Mouse (Mus musculus) CH12.LX (cell line): ENCODE measurements around the gene Rps23. TPM values are rescaled to one million over a fixed set of nuclear protein-coding genes. Genes with fewer than 3 reads are reported as not detected.

Source experiments
- DNase-seq: peaks from one replicate; pipeline ENCODE4 v3.0.0-alpha.2; 2013; ENCODE audit errors: extremely low read depth
- H3K27ac ChIP-seq: 2 replicates; pipeline ENCODE4 v1.5.1; 2012; ENCODE audit warnings: low read depth, mild to moderate bottlenecking, control low read depth, moderate library complexity; ENCODE audit not compliant: insufficient read depth
- H3K27me3 ChIP-seq: replicated peaks from 2 replicates; pipeline ENCODE3; 2012; ENCODE audit warnings: inconsistent platforms
- H3K36me3 ChIP-seq, 2 experiments: replicated peaks in 1 of 2; 2 replicates each; pipeline versions ENCODE3 to v1.6.1; 2012; ENCODE audit warnings: inconsistent platforms in 1 of 2, low read length in 1 of 2, mild to moderate bottlenecking in 1 of 2, mixed read lengths in 1 of 2, moderate library complexity in 1 of 2; ENCODE audit not compliant: control insufficient read depth in 1 of 2, insufficient read depth in 1 of 2
- H3K4me1 ChIP-seq, 2 experiments: 2 replicates each; pipeline ENCODE4 v1.6.1; 2012; ENCODE audit warnings: inconsistent platforms in 1 of 2, moderate library complexity in 1 of 2; ENCODE audit not compliant: insufficient read depth in 2 of 2, control insufficient read depth in 1 of 2
- H3K4me2 ChIP-seq: 2 replicates; pipeline ENCODE4 v1.6.1; 2012; ENCODE audit warnings: low read depth, mild to moderate bottlenecking, control low read depth; ENCODE audit not compliant: poor library complexity, insufficient read depth, severe bottlenecking
- H3K4me3 ChIP-seq, 3 experiments: fragments of 150-350 bp in 1 of 3; sonication (generic) in 1 of 3; replicated peaks in 1 of 3; 2 replicates each; pipeline versions ENCODE3 to v1.5.1; 2011 to 2012; ENCODE audit warnings: low read depth in 2 of 3, low read length in 2 of 3, mild to moderate bottlenecking in 2 of 3, moderate library complexity in 2 of 3, control low read depth in 1 of 3, improper control_type of control experiment in 1 of 3, inconsistent platforms in 1 of 3, mixed read lengths in 1 of 3; ENCODE audit not compliant: poor library complexity in 1 of 3
- H3K79me2 ChIP-seq: replicated peaks from 2 replicates; pipeline ENCODE4 v1.6.1; 2012; ENCODE audit warnings: mild to moderate bottlenecking, moderate library complexity; ENCODE audit not compliant: control insufficient read depth, poor library complexity, insufficient read depth, severe bottlenecking; ENCODE audit errors: extremely low read depth
- H3K9ac ChIP-seq: 2 replicates; pipeline ENCODE4 v1.6.1; 2012; ENCODE audit warnings: low read depth, mild to moderate bottlenecking, control low read depth, moderate library complexity; ENCODE audit not compliant: insufficient read depth
- H3K9me3 ChIP-seq: replicated peaks from 2 replicates; pipeline ENCODE3; 2012; ENCODE audit warnings: low read length, inconsistent platforms, mixed read lengths
- BHLHE40 ChIP-seq: IDR thresholded peaks from 2 replicates; pipeline ENCODE4 v1.6.1; 2011; ENCODE audit warnings: mild to moderate bottlenecking, low read depth, low read length, improper control_type of control experiment
- CHD1 ChIP-seq: IDR thresholded peaks from 2 replicates; pipeline ENCODE4 v1.6.1; 2012; ENCODE audit warnings: low read depth, low read length, improper control_type of control experiment, inconsistent platforms
- CHD2 ChIP-seq: IDR thresholded peaks from 2 replicates; pipeline ENCODE4 v1.6.1; 2011; ENCODE audit warnings: low read length, improper control_type of control experiment
- CTCF ChIP-seq, 2 experiments: IDR thresholded peaks in 1 of 2; conservative IDR thresholded peaks in 1 of 2; 2 replicates each; pipeline ENCODE4 v1.5.1; 2011 to 2012; ENCODE audit warnings: low read depth in 2 of 2, low read length in 2 of 2, improper control_type of control experiment in 1 of 2, inconsistent platforms in 1 of 2, mild to moderate bottlenecking in 1 of 2, moderate library complexity in 1 of 2
- E2F4 ChIP-seq: IDR thresholded peaks from 2 replicates; pipeline ENCODE4 v1.6.1; 2011; ENCODE audit warnings: low read depth, low read length, improper control_type of control experiment; ENCODE audit not compliant: insufficient replicate concordance
- ELF1 ChIP-seq: IDR thresholded peaks from 2 replicates; pipeline ENCODE4 v1.6.1; 2014; ENCODE audit warnings: low read depth, mild to moderate bottlenecking, inconsistent platforms, low read length, improper control_type of control experiment
- EP300 ChIP-seq: IDR thresholded peaks from 2 replicates; pipeline ENCODE4 v1.6.1; 2011; ENCODE audit warnings: low read length, improper control_type of control experiment
- ETS1 ChIP-seq: conservative IDR thresholded peaks from 2 replicates; pipeline ENCODE4 v1.6.1; 2012; ENCODE audit warnings: low read depth, mild to moderate bottlenecking, inconsistent platforms, low read length, improper control_type of control experiment, moderate library complexity
- GABPA ChIP-seq: IDR thresholded peaks from 2 replicates; pipeline ENCODE4 v1.6.1; 2012; ENCODE audit warnings: low read depth, low read length, improper control_type of control experiment, inconsistent platforms; ENCODE audit not compliant: insufficient replicate concordance
- HCFC1 ChIP-seq: IDR thresholded peaks from 2 replicates; pipeline ENCODE4 v1.6.1; 2012; ENCODE audit warnings: low read depth, mild to moderate bottlenecking, inconsistent platforms, low read length, improper control_type of control experiment
- IRF4 ChIP-seq: IDR thresholded peaks from 2 replicates; pipeline ENCODE4 v1.6.1; 2014; ENCODE audit warnings: low read depth, mild to moderate bottlenecking, inconsistent platforms, low read length, improper control_type of control experiment
- JUN ChIP-seq: IDR thresholded peaks from 2 replicates; pipeline ENCODE4 v1.6.1; 2011; ENCODE audit warnings: low read depth, mild to moderate bottlenecking, low read length, improper control_type of control experiment, moderate library complexity; ENCODE audit not compliant: insufficient read depth
- JUND ChIP-seq: conservative IDR thresholded peaks from 2 replicates; pipeline ENCODE4 v1.6.1; 2011; ENCODE audit warnings: low read depth, low read length, improper control_type of control experiment
- KAT2A ChIP-seq: IDR thresholded peaks from 2 replicates; pipeline ENCODE4 v1.6.1; 2012; ENCODE audit warnings: low read length, improper control_type of control experiment, inconsistent platforms; ENCODE audit not compliant: insufficient replicate concordance
- MAFK ChIP-seq: IDR thresholded peaks from 2 replicates; pipeline ENCODE4 v1.6.1; 2011; ENCODE audit warnings: low read length, improper control_type of control experiment; ENCODE audit not compliant: insufficient replicate concordance
- MAX ChIP-seq: IDR thresholded peaks from 2 replicates; pipeline ENCODE4 v1.6.1; 2011; ENCODE audit warnings: low read length, improper control_type of control experiment
- MAZ ChIP-seq: IDR thresholded peaks from 2 replicates; pipeline ENCODE4 v1.6.1; 2012; ENCODE audit warnings: low read depth, mild to moderate bottlenecking, inconsistent platforms, low read length, improper control_type of control experiment, moderate library complexity
- MEF2A ChIP-seq: IDR thresholded peaks from 2 replicates; pipeline ENCODE4 v1.6.1; 2014; ENCODE audit warnings: low read depth, mild to moderate bottlenecking, inconsistent platforms, low read length, improper control_type of control experiment, borderline replicate concordance
- MXI1 ChIP-seq: IDR thresholded peaks from 2 replicates; pipeline ENCODE4 v1.6.1; 2011; ENCODE audit warnings: mild to moderate bottlenecking, low read depth, low read length, improper control_type of control experiment
- MYC ChIP-seq: IDR thresholded peaks from 2 replicates; pipeline ENCODE4 v1.6.1; 2011; ENCODE audit warnings: low read depth, mild to moderate bottlenecking, improper control_type of control experiment, low read length
- NRF1 ChIP-seq: IDR thresholded peaks from 2 replicates; pipeline ENCODE4 v1.6.1; 2014; ENCODE audit warnings: low read depth, mild to moderate bottlenecking, inconsistent platforms, low read length, improper control_type of control experiment, moderate library complexity
- PAX5 ChIP-seq: IDR thresholded peaks from 2 replicates; pipeline ENCODE4 v1.6.1; 2012; ENCODE audit warnings: low read length, inconsistent platforms, mixed read lengths
- POLR2A ChIP-seq: IDR thresholded peaks from 2 replicates; pipeline ENCODE4 v1.6.1; 2011; ENCODE audit warnings: low read depth, mild to moderate bottlenecking, improper control_type of control experiment, low read length
- POLR2AphosphoS2 ChIP-seq: IDR thresholded peaks from 2 replicates; pipeline ENCODE4 v1.6.1; 2011; ENCODE audit warnings: low read depth, low read length, improper control_type of control experiment
- RAD21 ChIP-seq: IDR thresholded peaks from 2 replicates; pipeline ENCODE4 v1.6.1; 2011; ENCODE audit warnings: low read depth, mild to moderate bottlenecking, low read length, improper control_type of control experiment, moderate library complexity
- RCOR1 ChIP-seq: conservative IDR thresholded peaks from 2 replicates; pipeline ENCODE4 v1.6.1; 2012; ENCODE audit warnings: low read depth, mild to moderate bottlenecking, inconsistent platforms, low read length, improper control_type of control experiment
- SIN3A ChIP-seq: IDR thresholded peaks from 2 replicates; pipeline ENCODE4 v1.6.1; 2012; ENCODE audit warnings: low read length, improper control_type of control experiment, inconsistent platforms
- SMC3 ChIP-seq: IDR thresholded peaks from 2 replicates; pipeline ENCODE4 v1.6.1; 2011; ENCODE audit warnings: low read depth, low read length, improper control_type of control experiment
- TBP ChIP-seq: conservative IDR thresholded peaks from 2 replicates; pipeline ENCODE4 v1.6.1; 2011; ENCODE audit warnings: low read depth, low read length, improper control_type of control experiment
- TCF12 ChIP-seq: IDR thresholded peaks from 2 replicates; pipeline ENCODE4 v1.6.1; 2014; ENCODE audit warnings: low read depth, mild to moderate bottlenecking, inconsistent platforms, low read length, improper control_type of control experiment
- UBTF ChIP-seq: IDR thresholded peaks from 2 replicates; pipeline ENCODE4 v1.6.1; 2012; ENCODE audit warnings: low read depth, mild to moderate bottlenecking, inconsistent platforms, low read length, improper control_type of control experiment, moderate library complexity
- USF1 ChIP-seq: IDR thresholded peaks from 2 replicates; pipeline ENCODE4 v1.6.1; 2014; ENCODE audit warnings: low read depth, mild to moderate bottlenecking, inconsistent platforms, low read length, improper control_type of control experiment
- USF2 ChIP-seq: conservative IDR thresholded peaks from 2 replicates; pipeline ENCODE4 v1.6.1; 2011; ENCODE audit warnings: low read depth, low read length, improper control_type of control experiment
- ZC3H11A ChIP-seq: IDR thresholded peaks from 2 replicates; pipeline ENCODE4 v1.6.1; 2012; ENCODE audit warnings: low read depth, mild to moderate bottlenecking, inconsistent platforms, low read length, improper control_type of control experiment
- ZKSCAN1 ChIP-seq: IDR thresholded peaks from 2 replicates; pipeline ENCODE4 v1.6.1; 2012; ENCODE audit warnings: low read depth, inconsistent platforms, low read length, improper control_type of control experiment, borderline replicate concordance
- ZMIZ1 ChIP-seq: IDR thresholded peaks from 2 replicates; pipeline ENCODE4 v1.6.1; 2012; ENCODE audit warnings: low read depth, mild to moderate bottlenecking, inconsistent platforms, low read length, improper control_type of control experiment
- ZNF384 ChIP-seq: IDR thresholded peaks from 2 replicates; pipeline ENCODE4 v1.6.1; 2012; ENCODE audit warnings: low read depth, low read length, improper control_type of control experiment, inconsistent platforms
- dilution Hi-C: fragments of 300-500 bp; cut with MboI; formaldehyde crosslinking; loops from 2 replicates; pipeline ENCODE4 v1.14.3; 2020; ENCODE audit warnings: low sequenced_read_pairs; ENCODE audit not compliant: extremely low pct_unique_long_range_greater_than_20kb, extremely low pct_ligation_motif_present
- in situ Hi-C: fragments of 300-500 bp; cut with MboI; formaldehyde crosslinking; loops from 3 replicates; pipeline ENCODE4 v1.14.3; 2019; ENCODE audit warnings: low sequenced_read_pairs, low pct_ligation_motif_present, low pct_unique_long_range_greater_than_20kb, mixed read lengths
- polyA plus RNA-seq: library from polyadenylated mRNA; unstranded; fragments of >175 nt; gene quantifications from 2 replicates; pipeline ENCODE4 v1.2.1, GENCODE M21; 2012; ENCODE audit warnings: low read depth; ENCODE audit not compliant: insufficient read length
- total RNA-seq, 2 experiments: library from RNA; depleted of rRNA; stranded (reverse); fragments of 300-350 nt in 1 of 2; fragments of >200 nt in 1 of 2; gene quantifications; 2 replicates each; pipeline ENCODE4 v1.2.3; 2012 to 2014

The Rps23 gene
- total RNA-seq (2012; rRNA removed) (1,970 and 2,180 TPM in 2 replicates), total RNA-seq (2014; rRNA removed) (2,005 and 2,193 TPM in 2 replicates), polyA plus RNA-seq (913 and 1,042 TPM in 2 replicates)

DNA sequence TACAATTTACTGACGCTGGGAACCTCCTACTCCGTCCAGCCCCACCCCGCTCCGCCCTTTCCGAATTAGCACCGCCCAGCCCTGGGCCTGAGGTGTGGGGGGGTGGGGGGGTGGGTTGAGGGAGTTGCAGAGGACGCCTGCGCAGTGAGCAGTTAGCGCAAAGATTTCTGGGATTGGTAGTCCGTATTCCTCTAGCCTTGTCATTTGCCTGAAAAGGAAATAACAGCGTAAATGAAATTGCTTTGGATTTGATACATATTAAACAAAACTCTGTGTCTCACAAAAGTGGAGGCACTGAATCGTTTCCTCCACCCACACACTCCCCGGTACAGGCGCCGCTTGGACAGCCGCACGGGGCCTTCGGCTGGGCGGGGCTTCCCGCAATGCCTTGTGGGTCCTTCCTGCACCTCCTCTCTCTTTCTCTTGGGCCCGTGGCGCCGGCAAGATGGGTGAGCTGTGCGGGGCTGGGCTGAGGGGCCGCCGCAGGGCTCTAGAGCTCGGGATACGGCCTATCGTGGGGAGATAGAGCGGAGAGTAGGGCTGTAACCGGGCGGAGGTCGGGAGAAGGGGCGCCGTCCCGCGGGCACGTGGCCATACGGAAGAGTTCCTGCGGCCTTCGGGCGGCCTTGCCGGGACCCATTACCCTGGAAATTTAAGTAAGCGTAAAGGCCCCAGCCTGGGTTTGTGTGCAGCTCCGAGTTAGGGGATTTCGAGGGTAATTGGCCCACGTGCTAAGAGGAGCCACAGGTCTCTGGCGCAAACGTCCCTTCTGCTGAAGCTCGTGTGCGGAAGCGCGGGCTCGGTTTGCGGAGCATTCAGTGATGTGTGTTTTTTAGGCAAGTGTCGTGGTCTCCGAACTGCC, at the start of gene Rps23:
Gene Rps23, plus strand, starts transcription at position 208 of the 862 bp plus-strand sequence.
- no peaks in the 10 kb centered on the region for H3K27me3 ChIP-seq
- dilution Hi-C loops: no loop called here
- no peaks in the 10 kb centered on the region for H3K9me3 ChIP-seq
- peak; percentile 92 for DNase-seq
- peak within 1 kb of the TSS; percentile 29 for H3K27ac ChIP-seq
- peaks cover 17% of the 10 kb centered on the region for H3K79me2 ChIP-seq
- peak within 1 kb of the TSS; percentile 75 to 96 (median 93) for H3K4me3 ChIP-seq
- peak within 1 kb of the TSS; percentile 91 for H3K9ac ChIP-seq
- peaks cover 0 to 10% of the 10 kb centered on the region in 2 experiments; a peak in 2 of 4 replicates for H3K4me1 ChIP-seq
- in situ Hi-C loops: no loop called here
- H3K4me2 ChIP-seq: peak within 1 kb of the TSS; percentile 57; the same call in 1 of the 2 replicates
- peaks cover 19 to 34% of the 10 kb centered on the region in 2 experiments for H3K36me3 ChIP-seq
- TF ChIP-seq USF2 (no peak), HCFC1 (peak; percentile 91), MAZ (peak; percentile 49; the same call in 1 of the 2 replicates), ETS1 (no peak), MXI1 (peak; percentile 90), RCOR1 (no peak), JUND (no peak), EP300 (no peak), GABPA (peak; percentile 42; the same call in 1 of the 2 replicates), CHD1 (no peak), NRF1 (peak; percentile 83), MAFK (no peak), SMC3 (no peak), ZC3H11A (no peak), BHLHE40 (peak; percentile 23; the same call in 1 of the 2 replicates), USF1 (no peak), UBTF (no peak), PAX5 (no peak), CHD2 (0 out of 2 replicates have a peak, but pooled peaks have one; percentile 38), MYC (peak; percentile 63; the same call in 1 of the 2 replicates), CTCF (conservative IDR thresholded peaks at IDR 0.05 in 1 of 2, IDR thresholded peaks at IDR 0.05 in 1 of 2; ENCODE audit: low read depth in 2 of 2, low read length in 2 of 2) (peak in 1 of 2 experiments; percentile 19; a peak in 1 of 4 replicates), ZNF384 (0 out of 2 replicates have a peak, but pooled peaks have one; percentile 17), ZMIZ1 (peak; percentile 94), POLR2AphosphoS2 (peak; percentile 88; the same call in 1 of the 2 replicates), ZKSCAN1 (no peak), POLR2A (peak; percentile 93), KAT2A (peak; percentile 96), SIN3A (peak; percentile 86), IRF4 (peak; percentile 49), E2F4 (no peak), ELF1 (peak; percentile 83), TCF12 (peak; percentile 95), MEF2A (peak; percentile 76), MAX (peak; percentile 100), RAD21 (no peak), JUN (peak; percentile 3; the same call in 1 of the 2 replicates), TBP (peak; percentile 92)
